Mouse (Mus musculus) ovary, postnatal 14 days (tissue): ENCODE measurements around the gene Hsd17b12.

ENCODE experiments used
- DNase-seq: peaks from one replicate; pipeline ENCODE4 v3.0.0; 2022; ENCODE audit warnings: low spot score

Hsd17b12 gene

DNA sequence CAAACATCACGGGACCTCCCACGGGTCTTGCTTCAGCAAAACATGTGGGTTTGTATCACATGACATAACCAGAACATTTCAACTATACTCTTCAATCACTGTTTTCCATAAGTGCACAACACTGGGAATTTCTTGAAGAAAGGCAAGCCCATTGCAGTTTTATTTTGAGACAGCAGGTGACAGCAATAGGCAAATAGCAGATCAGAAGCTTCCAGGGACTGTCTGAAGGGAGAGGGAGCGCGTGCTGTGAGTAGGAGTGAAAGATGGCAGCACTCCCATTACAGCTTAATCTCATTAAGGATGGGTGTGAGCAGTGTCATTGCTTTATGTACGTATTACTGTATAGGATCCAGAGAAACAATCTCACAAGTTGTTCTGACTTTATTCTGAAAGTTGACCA, 88.3 kb downstream of the Hsd17b12 start:
- DNase-seq, result no peak

GRCm38 (mm10) chr2:94066540-94067135, 91.1 kb downstream of the Hsd17b12 start:
- no peak for DNase-seq

DNA sequence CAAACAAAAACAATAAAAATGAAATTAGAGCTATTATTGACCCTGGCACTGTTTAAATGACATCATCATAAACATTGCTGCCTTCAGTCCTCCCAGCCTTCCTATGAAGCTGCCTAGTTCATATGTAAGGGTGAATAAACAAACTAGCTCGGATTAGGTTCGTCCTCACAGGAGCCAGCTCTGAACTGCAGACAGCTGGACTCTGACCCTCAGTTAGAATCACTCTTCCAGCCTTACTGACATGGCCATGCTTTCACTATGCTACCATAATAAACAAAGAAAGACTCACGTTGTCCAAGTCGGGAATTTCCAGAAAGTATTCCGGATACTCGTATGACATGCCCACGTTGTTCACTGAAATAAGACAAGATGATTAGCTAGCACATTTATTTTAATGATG, 91.6 kb downstream of the Hsd17b12 start:
- no peak for DNase-seq

GRCm38 (mm10) chr2:94062791-94063190, 95.0 kb downstream of the Hsd17b12 start:
- no peak for DNase-seq

DNA sequence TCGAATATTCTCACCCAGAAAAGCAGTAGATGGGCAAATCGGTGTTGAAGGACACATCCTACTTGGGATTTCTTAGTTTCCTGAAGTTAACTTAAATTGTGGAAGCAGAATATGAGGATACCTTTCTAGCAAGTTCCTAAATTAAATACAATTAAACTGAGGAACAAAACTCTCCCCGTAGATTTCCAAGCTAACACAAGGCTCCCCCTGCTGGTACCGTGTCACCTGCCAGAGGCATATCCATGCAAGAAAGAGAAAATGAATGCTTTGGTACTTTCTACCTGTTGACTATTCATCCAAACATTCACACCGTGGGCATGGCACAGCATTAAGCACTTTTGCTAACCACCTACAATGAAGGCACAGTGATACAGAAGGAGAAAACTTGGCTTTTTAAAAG, 98.3 kb downstream of the Hsd17b12 start:
- no peak for DNase-seq

GRCm38 (mm10) chr2:94054813-94055212, 103.0 kb downstream of the Hsd17b12 start:
- no peak for DNase-seq

GRCm38 (mm10) chr2:94051952-94052351, 105.8 kb downstream of the Hsd17b12 start:
- DNase-seq, result no peak

GRCm38 (mm10) chr2:94050901-94051300, 106.9 kb downstream of the Hsd17b12 start:
- no peak for DNase-seq

DNA sequence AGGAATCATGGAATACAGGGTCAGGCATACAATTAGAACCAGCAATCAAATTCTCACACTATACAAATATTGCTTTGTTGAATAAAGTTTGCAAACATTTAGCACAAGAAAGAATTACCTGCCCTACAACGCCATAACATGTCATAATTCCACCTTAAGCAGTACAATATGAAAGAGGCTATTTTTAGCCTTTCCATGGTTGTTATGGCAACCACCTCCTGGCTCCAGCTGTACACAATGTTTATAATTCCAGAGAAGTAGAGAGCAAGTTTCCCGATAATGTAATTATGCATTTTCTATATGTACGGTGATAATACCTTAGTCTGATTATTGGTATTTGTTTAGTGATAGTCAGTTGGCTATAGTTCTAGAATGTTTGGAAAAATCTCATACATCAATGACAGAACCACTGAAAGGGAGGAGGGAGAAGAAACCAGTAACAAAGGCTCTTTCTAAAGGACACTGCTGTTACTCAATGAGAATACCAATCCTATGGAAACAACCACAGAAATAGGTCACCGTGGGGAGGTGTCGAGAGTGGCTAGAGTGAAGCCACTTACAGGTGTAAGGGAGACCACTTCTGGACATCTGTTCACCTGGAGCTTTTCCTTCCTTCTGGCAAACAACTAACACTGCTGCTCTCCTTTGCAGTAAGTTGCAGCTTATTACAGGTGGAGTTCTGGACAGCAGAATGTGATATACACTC, 108.1 kb downstream of the Hsd17b12 start:
- DNase-seq, result no peak

DNA sequence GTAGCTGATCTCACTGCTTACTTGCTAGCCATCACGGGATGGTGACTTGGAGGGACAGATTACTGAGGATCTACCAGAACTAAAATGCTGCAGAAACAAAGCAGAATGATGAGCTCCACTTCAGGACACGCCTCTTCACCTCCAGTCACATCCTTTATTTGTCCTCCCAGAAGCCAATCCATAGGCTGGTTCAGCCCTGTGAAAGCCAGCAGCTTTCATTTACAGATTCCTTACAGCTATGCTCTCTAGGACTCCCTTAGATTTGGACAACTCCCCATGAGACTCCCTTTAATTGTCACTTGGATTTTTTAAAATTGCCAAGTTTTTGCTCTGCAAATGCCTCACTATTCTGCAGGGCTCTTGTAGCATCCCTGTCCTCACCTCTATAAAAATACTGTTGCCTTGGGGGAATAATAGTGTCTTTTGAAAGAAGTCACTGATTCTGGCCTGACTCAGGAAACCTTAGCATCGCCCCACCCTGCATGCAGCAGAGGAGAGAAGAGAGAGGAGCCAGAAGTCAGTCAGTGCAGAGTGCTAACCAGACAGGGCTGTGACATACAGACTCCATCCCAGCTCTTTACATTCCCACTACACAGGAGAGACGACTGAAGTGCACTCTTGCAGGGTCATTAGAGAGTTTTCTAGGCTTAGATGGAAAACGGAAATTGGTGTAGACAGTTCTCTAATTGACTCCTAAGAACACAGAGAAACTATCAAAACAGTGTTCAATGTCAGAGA, 108.9 kb downstream of the Hsd17b12 start:
- no peak for DNase-seq

DNA sequence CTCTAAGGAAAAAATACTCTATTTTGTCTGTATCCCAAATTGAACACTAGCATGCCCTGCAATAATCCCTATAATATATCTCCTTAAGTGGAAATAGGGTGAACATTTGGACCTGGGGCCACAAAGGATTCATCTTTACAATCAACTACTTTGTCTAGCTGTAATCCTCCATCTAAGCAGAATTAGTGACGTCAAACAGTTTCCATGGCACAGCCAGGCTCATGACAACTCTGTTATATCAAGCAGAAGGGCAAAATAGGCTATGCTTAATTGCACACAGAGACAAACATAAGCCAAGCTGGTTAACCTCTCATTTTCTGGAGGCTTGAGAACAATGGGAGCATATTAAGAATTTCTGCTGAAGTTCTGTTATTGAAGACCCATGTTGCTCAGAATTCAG, 109.5 kb downstream of the Hsd17b12 start:
- DNase-seq, result no peak

- DNase-seq, result no peak
These were observed 112.2 kb downstream of the Hsd17b12 start for GRCm38 (mm10) chr2:94045411-94046090.

- no peak for DNase-seq
These were observed 113.6 kb downstream of the Hsd17b12 start for GRCm38 (mm10) chr2:94044174-94044573.

DNA sequence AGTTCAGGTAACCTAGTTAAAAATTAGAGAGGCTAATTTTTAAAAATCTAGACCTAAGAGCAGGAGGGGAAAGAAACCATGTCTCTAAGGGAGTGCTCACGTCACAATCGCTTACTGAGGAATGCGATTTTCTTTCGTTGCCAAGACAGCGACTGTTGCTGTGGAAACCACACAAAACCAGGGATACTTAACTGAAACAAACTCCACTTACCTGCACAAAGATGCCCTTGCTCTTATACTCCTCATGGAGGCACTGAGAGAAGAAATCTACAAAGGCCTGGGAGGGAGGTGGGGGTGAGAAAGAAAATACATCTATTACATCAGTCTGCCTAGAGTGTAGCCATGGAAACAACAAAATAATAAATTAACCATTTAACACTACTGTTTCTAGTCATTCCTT, 114.1 kb downstream of the Hsd17b12 start:
- DNase-seq, result no peak

- DNase-seq, result no peak
These were observed 115.3 kb downstream of the Hsd17b12 start for GRCm38 (mm10) chr2:94042461-94042860.

DNA sequence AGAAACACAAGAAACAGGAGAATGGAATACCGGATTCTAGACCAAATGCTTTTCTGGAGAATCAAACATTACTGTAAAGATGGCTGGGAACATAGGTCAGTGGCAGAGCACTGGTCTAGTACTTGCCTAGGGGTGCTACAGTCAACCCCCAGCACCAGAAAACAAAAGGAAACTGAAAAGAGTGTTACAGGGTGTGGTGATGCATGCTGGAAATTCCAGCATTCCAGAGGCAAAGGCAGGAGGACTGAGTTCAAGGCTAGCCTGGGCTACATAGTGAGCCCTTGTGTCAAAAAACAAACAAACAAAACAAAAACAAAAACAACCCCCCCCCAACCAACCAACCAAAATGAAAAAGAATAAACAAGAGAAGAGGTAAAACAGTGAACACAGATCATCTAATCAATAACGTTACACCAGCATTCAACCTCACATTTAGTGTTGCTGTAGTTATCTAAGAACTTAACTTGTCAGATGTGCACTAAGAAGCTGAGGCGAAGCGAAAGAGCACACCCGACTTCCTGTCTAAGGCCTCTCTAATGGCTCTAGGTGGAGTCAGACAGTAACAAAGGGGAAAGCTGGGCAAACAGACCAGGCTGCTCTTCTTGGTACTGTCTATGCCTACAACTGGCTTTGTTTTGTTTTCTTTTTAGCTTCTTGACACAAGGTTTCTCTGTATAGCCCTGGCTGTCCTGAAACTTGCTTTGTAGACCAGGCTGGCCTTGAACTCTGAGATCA, 117.2 kb downstream of the Hsd17b12 start:
- no peak for DNase-seq

DNA sequence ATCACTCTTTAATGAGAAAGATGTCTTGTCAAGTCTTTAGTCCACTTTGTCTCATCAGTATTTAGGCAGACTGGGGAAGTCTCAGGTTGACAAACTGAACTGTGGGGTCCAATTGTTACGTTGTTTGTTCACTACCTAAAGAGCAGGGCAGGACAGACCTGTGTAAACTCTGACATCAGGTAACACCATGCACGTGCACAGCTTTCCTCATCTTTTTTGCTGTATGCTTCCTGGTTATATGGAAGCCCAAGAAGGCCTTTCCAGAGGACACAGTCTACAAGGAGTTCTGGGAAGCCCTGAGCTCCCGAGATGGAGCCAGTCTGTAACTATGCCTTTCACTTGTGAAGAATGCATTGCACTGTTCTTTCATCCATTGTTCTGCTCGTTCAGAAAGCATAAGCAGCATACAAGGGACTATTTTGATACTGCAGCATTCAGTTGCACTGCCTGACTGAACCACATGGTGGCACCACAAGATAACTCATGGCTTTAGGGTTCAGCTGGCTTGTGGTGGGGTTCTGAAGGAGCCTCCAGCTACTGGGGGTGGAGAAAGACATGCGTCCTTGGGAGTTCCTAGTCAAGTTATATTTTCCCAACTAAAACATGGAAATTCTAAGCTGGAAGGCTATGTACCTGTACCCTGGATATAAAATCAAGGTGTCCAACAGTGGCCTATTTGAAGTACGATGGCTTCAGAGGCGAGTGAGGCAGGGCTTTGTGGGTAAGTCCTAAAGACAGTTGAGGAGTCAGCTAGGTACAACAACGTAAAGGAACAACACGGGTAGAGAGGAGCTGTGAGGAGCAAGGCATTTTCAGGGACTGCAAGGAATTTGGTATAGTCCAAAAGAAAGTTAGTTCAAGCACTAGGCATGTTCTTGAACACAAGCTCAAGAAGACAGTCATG, 122.1 kb downstream of the Hsd17b12 start:
- DNase-seq, result peak; percentile 63

GRCm38 (mm10) chr2:94030602-94031001, 127.2 kb downstream of the Hsd17b12 start:
- DNase-seq, result no peak

GRCm38 (mm10) chr2:94024637-94025036, 133.1 kb downstream of the Hsd17b12 start:
- no peak for DNase-seq

GRCm38 (mm10) chr2:94010335-94011291, 147.2 kb downstream of the Hsd17b12 start, which contains the start of gene Alkbh3:
TSS of gene Alkbh3 (minus strand) at chr2:94010807.
- DNase-seq, result peak; percentile 93
